Comparison of ENCODE assay signal across 8 mouse cellular contexts in genomic region chr17:83706116-83706593, GRCm38 (mm10). TPM values are rescaled to one million over a fixed set of nuclear protein-coding genes. Genes with fewer than 3 reads are reported as not detected.
DNase-seq lines count a peak whose midpoint lies in the region; ATAC-seq lines count a peak whose summit lies in the region.

Gene Mta3, plus strand, starts transcription at chr17:83706163.

- intact Hi-C loops in left cerebral cortex, postnatal 36 days (cut with DNase I) = loop anchor here (5.0 kb wide), 1 partner anchor 69 kb away; no protein-coding TSS in a partner anchor

- peak; percentile 38; the same call in 1 of the 2 replicates for ATAC-seq in cerebellum, adult (ENCODE audit: insufficient number of reproducible peaks, low FRiP score, low TSS enrichment)
- ATAC-seq in embryonic facial prominence, embryonic 11.5 days (replicated peaks; ENCODE audit: insufficient number of reproducible peaks, low FRiP score, low TSS enrichment, low read depth) = peak; percentile 67; the same call in 1 of the 2 replicates
- no peak; the same call in 1 of the 2 replicates for ATAC-seq in granulocyte monocyte progenitor cell, adult 5-6 weeks (replicated peaks; ENCODE audit: poor library complexity, severe bottlenecking)
- ATAC-seq in intestine, embryonic 15.5 days = peak; percentile 65
- ATAC-seq in megakaryocyte progenitor cell, adult 5-6 weeks (replicated peaks; ENCODE audit: poor library complexity) = peak; percentile 7; the same call in 1 of the 2 replicates

- H3K9me3 ChIP-seq in embryonic facial prominence, embryonic 11.5 days (replicated peaks; ENCODE audit: control insufficient read depth, low read length) = no peaks in the 10 kb centered on the region
- H3K9me3 ChIP-seq in intestine, embryonic 15.5 days = no peaks in the 10 kb centered on the region

- H3K36me3 ChIP-seq in embryonic facial prominence, embryonic 11.5 days (replicated peaks; ENCODE audit: control insufficient read depth, insufficient read depth, low read depth, low read length) = no peaks in the 10 kb centered on the region; the same call in none of the 2 replicates
- no peaks in the 10 kb centered on the region for H3K36me3 ChIP-seq in intestine, embryonic 15.5 days

- peak within 1 kb of the TSS; percentile 75 for H3K27ac ChIP-seq in embryonic facial prominence, embryonic 11.5 days (replicated peaks; ENCODE audit: low read depth, low read length)
- H3K27ac ChIP-seq in intestine, embryonic 15.5 days = peak within 1 kb of the TSS; percentile 96

- H3K9ac ChIP-seq in embryonic facial prominence, embryonic 11.5 days (replicated peaks; ENCODE audit: low read length) = peak within 1 kb of the TSS; percentile 89
- peak within 1 kb of the TSS; percentile 91 for H3K9ac ChIP-seq in intestine, embryonic 15.5 days

- WGBS in embryonic facial prominence, embryonic 11.5 days = under 1% methylated on average over 21 of the region's 56 CpGs
- 0% methylated on average over 36 of the region's 56 CpGs for WGBS in intestine, embryonic 15.5 days

- peak within 1 kb of the TSS; percentile 70 for H3K4me3 ChIP-seq in embryonic facial prominence, embryonic 11.5 days (ENCODE audit: low read depth, low read length)
- H3K4me3 ChIP-seq in intestine, embryonic 15.5 days (replicated peaks) = peak within 1 kb of the TSS; percentile 81

- peak within 1 kb of the TSS; percentile 79 for H3K4me2 ChIP-seq in embryonic facial prominence, embryonic 11.5 days (ENCODE audit: low read depth, low read length)
- peak within 1 kb of the TSS; percentile 92 for H3K4me2 ChIP-seq in intestine, embryonic 15.5 days (replicated peaks)

- no peaks in the 10 kb centered on the region for H3K27me3 ChIP-seq in embryonic facial prominence, embryonic 11.5 days (ENCODE audit: control insufficient read depth, insufficient read depth, low read length)
- H3K27me3 ChIP-seq in intestine, embryonic 15.5 days (replicated peaks) = no peaks in the 10 kb centered on the region

- no peak for DNase-seq in cerebellum, adult 9-11 months
- peak; percentile 45 for DNase-seq in embryonic facial prominence, embryonic 11.5 days (ENCODE audit: low spot score)
- DNase-seq in left cerebral cortex, postnatal 36 days (ENCODE audit: low spot score in 2 of 2) = peak; percentile 66 to 79
- peak; percentile 77 for DNase-seq in right cerebral cortex, postnatal 4 days

- H3K4me1 ChIP-seq in embryonic facial prominence, embryonic 11.5 days (ENCODE audit: control insufficient read depth, insufficient read depth, low read length) = no peaks in the 10 kb centered on the region
- H3K4me1 ChIP-seq in intestine, embryonic 15.5 days (replicated peaks) = peaks cover 12% of the 10 kb centered on the region; the same call in 1 of the 2 replicates

RNA-seq across cellular contexts. Expression of gene Mta3, which starts in this region (rescaled TPM):
- polyA plus RNA-seq in embryonic facial prominence, embryonic 11.5 days (2014; fragmentation: Nextera tagmentation; extraction: Ambion mirVana) = 44.5 and 45.1 TPM in 2 replicates
- total RNA-seq in granulocyte monocyte progenitor cell, adult 5-6 weeks (2014; fragmentation: Nextera tagmentation) = 21.3 and 30.7 TPM in 2 replicates
- total RNA-seq in granulocyte monocyte progenitor cell, adult 5-6 weeks (2017) = 15.2 and 21.1 TPM in 2 replicates
- 40.0 and 42.5 TPM in 2 replicates for polyA plus RNA-seq in intestine, embryonic 15.5 days (2015; fragmentation: Nextera tagmentation; extraction: Ambion mirVana)
- 10 to 100 TPM; 84.4 to 87.5 TPM for total RNA-seq in left cerebral cortex, postnatal 36 days (2021)
- 51.0 and 54.1 TPM in 2 replicates for total RNA-seq in megakaryocyte progenitor cell, adult 5-6 weeks (2015)
- 29.0 and 40.3 TPM in 2 replicates for total RNA-seq in megakaryocyte progenitor cell, adult 5-6 weeks (2017)
